Mouse (Mus musculus) MN1 (cell line): ENCODE data around the gene Cryaa.

ENCODE experiments used
- DNase-seq: peaks from one replicate; pipeline ENCODE4 v3.0.0-alpha.2; 2016; ENCODE audit warnings: low spot score

Gene Cryaa

GRCm38 (mm10) chr17:31709121-31709741 is 31.6 kb downstream of the Cryaa start:
- peak; percentile 66 for DNase-seq

GRCm38 (mm10) chr17:31710455-31710854 is 32.8 kb downstream of the Cryaa start:
- DNase-seq, result no peak

GRCm38 (mm10) chr17:31713709-31714108 is 36.1 kb downstream of the Cryaa start:
- DNase-seq, result no peak

GRCm38 (mm10) chr17:31714125-31714524 is 36.5 kb downstream of the Cryaa start:
- DNase-seq, result no peak

DNA sequence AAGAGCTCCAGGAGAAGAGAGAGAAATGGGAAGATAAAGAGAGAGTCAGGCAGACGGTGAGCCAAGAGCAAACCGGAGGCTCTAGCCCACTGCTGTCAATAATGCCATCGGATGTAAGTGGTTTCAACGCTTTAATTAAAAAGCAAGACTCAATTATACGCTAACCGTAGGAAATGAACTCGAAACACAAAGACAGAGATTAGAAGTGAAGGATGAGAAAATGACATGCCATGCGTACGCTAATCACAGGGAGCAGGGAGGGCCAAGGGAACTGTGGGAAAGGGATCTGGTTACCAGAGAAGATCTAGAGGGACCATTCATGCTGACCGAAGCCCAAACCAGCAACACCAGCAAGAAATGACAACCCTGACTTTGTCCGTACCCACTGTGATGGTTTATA is 37.4 kb downstream of the Cryaa start:
- no peak for DNase-seq

GRCm38 (mm10) chr17:31721637-31722036 is 44.0 kb downstream of the Cryaa start:
- no peak for DNase-seq

DNA sequence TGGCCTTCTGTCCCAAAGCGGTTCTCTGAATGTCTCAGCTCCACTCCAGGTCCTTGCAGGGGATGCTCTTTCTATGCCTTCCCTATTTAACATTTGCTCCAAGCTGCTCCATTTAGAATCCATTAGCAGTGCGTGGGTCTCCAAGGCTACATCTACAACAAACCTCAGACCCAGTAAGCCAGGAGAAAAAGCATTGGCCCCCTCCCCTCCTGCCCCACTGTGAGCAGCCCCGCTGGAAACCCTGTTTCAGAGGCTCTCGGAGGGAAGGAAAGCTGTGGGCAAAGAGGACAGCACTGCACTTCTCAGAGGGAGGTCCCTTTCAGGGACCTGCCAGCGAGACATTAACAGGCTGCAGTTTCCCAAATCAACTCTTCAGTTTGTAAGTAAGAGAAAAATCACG is 47.8 kb downstream of the Cryaa start:
- no peak for DNase-seq

GRCm38 (mm10) chr17:31726216-31726615 is 48.6 kb downstream of the Cryaa start:
- no peak for DNase-seq

DNA sequence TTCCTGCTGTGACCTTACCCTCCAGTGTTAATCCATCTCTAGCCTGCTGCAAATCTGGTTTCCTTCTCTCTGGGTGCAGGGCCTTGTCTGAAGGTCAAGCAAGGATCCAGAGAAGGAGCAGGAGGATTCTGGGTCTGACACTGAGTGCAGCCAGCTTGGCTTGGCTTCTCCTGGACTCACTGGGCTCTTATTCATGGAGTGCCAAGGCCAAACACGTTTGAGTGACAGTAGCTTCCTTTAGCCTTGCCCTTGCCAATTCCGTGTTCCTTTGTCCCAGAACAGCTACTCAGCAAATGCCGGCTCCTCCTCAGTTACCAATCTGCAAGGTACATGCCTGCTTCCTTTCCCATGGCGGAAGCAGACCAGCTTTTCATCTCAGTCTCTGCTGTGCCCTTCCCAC is 49.6 kb downstream of the Cryaa start:
- no peak for DNase-seq

DNA sequence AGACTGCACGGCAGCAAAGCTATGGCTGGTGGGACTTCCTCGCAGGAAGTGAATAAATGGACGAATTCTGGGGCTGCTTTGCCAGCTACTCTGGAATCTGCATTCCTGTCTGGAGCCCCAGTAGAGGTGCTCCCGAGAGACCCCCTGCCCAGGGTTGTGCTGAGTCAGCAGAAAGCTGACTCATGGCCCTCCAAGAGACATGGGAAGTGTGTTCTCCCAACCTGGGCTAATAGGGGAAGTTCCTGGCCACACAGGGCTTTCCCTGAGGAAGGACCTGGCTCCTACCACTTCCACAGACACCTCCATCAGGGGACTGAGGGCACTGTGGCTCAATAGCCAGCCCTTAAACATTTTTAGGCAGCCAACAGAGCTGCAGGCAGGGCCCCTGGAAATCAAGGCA is 50.4 kb downstream of the Cryaa start:
- DNase-seq, result no peak

DNA sequence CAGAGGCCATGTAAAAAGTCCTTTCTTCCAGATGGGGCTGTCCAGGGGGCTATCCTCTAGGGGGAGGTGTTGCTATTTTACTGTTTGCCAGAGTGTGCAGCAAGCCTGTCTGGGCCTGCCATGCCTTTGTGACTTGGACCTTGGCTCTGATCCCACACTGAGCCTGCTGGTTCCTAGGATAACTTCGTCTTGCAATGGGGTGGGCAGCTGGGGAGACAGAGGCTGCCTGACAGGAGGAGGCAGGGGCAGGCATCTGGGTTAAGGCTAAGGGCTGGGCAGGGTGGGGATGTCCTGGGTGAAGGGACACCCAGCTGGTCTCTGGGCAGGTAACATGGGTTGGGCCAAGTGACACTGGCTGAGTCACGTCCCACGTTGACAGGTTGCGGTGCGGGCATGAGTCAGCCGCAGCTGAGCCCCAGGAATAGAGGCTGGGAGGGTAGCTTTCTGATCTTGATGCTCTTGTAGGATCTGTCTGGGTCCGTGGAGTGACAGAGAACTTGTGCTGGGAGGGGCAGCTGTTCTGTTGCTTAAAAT is 51.4 kb downstream of the Cryaa start:
- peak; percentile 90 for DNase-seq

DNA sequence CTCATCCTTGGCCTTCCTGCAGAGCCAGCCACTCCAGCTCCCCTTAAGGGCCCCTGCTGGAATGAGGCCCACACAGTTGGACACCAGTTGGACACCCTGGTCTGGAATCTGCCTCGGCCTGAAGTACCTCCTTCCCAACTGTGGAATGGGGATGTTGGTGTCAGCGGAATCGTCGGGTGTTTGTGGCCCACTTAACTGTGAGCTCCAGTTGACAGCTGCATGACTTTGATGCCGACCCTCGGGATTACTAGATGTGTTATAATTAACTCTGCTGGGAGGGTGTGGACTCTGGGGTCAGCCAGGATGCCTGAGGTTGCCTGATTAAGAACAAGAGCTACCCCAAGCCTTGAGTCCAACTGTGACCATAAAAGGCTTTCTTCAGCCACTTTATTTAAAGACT is 53.4 kb downstream of the Cryaa start:
- no peak for DNase-seq
